Mouse (Mus musculus): ENCODE measurements around the gene Gpr83.

Gene Gpr83

DNA sequence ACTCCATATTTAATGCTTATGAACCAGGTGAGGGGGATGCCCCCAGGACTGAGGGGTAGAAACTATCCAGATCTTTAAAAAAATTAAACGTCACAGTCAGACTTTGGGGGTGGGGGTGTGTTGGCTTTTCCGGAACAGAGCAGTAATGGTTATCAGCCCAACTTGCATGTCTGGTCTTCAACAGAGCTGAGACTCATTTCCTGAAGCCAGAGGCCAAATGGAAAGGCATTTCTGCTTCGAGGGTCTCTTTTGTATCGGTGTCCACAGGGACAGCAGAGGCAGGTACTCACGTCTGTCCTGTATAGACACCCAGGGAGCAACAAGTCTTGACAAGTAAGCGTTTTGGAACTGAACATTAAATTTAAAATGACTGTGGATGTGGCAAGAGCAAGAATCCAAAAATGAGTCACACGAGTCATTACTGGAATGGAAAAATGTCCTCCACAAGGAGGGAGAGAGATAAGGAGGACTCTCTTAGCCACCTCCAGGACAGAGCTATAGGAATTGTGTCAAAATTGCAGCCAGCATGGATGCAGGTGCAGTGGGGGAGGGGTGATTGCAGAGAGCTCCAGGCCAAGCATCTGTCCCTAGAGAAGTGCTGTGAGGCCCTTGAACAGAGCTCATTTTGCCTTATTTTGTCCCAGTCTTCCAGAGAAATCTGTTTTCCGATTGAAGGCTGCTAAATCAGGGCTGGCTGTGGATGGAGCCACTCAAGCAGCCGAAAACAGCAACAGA is 44.9 kb downstream of the Gpr83 start:
- no peak for DNase-seq (ENCODE audit: low spot score)

- no peak for DNase-seq (ENCODE audit: low spot score)
Measured at GRCm38 (mm10) chr9:14905956-14906355, 45.9 kb downstream of the Gpr83 start.

- no peak for DNase-seq (ENCODE audit: low spot score)
Measured at GRCm38 (mm10) chr9:14907816-14908415, 47.9 kb downstream of the Gpr83 start.

- no peak for DNase-seq (ENCODE audit: low spot score)
Measured at GRCm38 (mm10) chr9:14909981-14910380, 50.0 kb downstream of the Gpr83 start.

DNA sequence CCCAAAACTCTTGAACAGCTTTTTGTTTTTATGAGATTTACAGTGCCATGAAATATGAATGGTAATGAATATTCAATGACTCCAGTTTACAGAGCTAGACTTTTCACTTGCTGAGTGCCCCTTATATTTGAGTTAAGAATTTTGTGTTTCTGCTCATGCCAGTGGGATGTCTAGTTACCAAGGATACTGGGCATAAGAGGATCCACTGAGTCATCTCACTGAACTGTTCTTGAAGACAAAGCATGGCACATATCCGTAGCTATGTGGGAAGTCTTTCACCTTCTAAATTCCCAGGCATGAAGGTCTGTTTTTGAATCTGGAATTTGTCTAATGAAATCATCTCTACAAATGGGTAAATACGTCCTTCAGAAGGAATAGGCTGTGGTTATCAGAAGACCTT is 52.0 kb downstream of the Gpr83 start:
- DNase-seq (ENCODE audit: low spot score), result no peak

- DNase-seq (ENCODE audit: low spot score), result no peak
Measured at GRCm38 (mm10) chr9:14917661-14918060, 57.7 kb downstream of the Gpr83 start.

GRCm38 (mm10) chr9:14918825-14919668 is 59.0 kb downstream of the Gpr83 start:
- no peak for DNase-seq (ENCODE audit: low spot score)
